Mouse (Mus musculus) liver, embryonic 12.5 days (tissue): ENCODE measurements at regions not wholly inside any gene's neighbourhood (a gene's known extent, or its start where the extent isn't known, plus 50 kb on each side); places are given as distances from the start of the nearest gene placed in this dataset.

Experiments used
- ATAC-seq: fragments of 200-750 bp; cut with Nextera tagmentation; 2 replicates; pipeline ENCODE4 v1.8.0; 2017; ENCODE audit warnings: moderate number of reproducible peaks, mild to moderate bottlenecking, moderate library complexity
- H3K27ac ChIP-seq: fragments of 300-500 bp; sonication (generic); 2 replicates; pipeline ENCODE4 v1.5.1; 2016; ENCODE audit warnings: mild to moderate bottlenecking
- H3K27me3 ChIP-seq: fragments of 300-500 bp; sonication (generic); replicated peaks from 2 replicates; pipeline ENCODE4 v1.6.1; 2016; ENCODE audit warnings: mild to moderate bottlenecking, moderate library complexity
- H3K36me3 ChIP-seq: fragments of 300-500 bp; sonication (generic); 2 replicates; pipeline ENCODE4 v1.6.1; 2016; ENCODE audit warnings: mild to moderate bottlenecking, moderate library complexity
- H3K4me1 ChIP-seq: fragments of 300-500 bp; sonication (generic); 2 replicates; pipeline ENCODE4 v1.6.1; 2016
- H3K4me2 ChIP-seq: fragments of 300-500 bp; sonication (generic); 2 replicates; pipeline ENCODE4 v1.6.1; 2016; ENCODE audit warnings: mild to moderate bottlenecking, moderate library complexity
- H3K4me3 ChIP-seq: fragments of 300-500 bp; sonication (generic); 2 replicates; pipeline ENCODE4 v1.5.1; 2016; ENCODE audit warnings: mild to moderate bottlenecking, moderate library complexity
- H3K9ac ChIP-seq: fragments of 300-500 bp; sonication (generic); 2 replicates; pipeline ENCODE4 v1.6.1; 2016; ENCODE audit warnings: mild to moderate bottlenecking, moderate library complexity
- H3K9me3 ChIP-seq: fragments of 300-500 bp; sonication (generic); replicated peaks from 2 replicates; pipeline ENCODE4 v1.6.1; 2016; ENCODE audit warnings: mild to moderate bottlenecking, moderate library complexity
- WGBS: fragments of 180-500 bp; shearing (Covaris S2); methylation state at CpG from one replicate; pipeline ENCODE4 v1.1.7; 2016; ENCODE audit not compliant: insufficient replicate concordance; 5-methylcytosine and 5-hydroxymethylcytosine counted together

DNA sequence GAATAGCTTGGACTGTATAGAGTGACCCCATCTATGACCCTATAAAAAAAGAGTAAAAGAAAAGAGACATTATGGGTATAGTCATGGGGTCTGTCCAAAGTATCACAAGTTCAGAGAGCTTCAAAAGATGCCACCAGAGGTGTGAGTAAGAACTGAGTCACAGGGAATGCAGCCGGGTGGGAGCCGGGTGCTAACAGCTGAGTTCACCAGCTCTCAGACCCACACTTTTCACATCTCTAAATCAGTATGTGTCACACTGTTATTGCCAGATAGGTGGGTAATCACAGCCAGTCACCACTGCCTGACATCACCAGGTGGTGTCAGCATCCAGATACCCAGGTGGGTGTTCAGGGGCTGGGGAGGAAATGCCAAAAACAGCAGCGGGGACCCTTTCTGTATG is 81.1 kb upstream of the Spred2 start:
- 69% methylated on average over 3 of the region's 3 CpGs for WGBS
- no peak for ATAC-seq
- H3K4me2 ChIP-seq, result no peak overlapping the region

DNA sequence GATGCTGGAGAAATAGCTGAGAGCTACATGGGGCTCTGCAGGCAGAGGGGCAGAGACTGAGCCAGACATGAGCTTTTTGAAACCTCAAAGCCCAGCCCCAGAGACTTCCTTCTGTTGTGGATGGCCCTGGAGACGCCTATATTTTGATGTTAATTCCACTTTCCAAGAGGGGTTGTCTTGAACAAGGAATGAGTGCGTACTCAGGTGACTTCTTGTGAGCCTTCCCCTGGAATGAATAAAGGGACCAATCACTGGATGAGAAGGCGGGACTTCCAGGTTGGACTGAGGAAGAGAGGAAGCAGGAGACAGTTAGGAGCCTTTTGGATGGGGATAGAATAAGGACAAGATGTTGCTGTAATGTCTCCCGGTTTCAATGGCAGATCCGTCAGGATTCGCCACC is 76.3 kb upstream of the Spred2 start:
- Histone ChIP-seq H3K9me3 (no peaks in the 10 kb centered on the region), H3K4me2 (no peak overlapping the region), H3K4me1 (peaks cover 6% of the 10 kb centered on the region; the same call in 1 of the 2 replicates), H3K9ac (no peak overlapping the region), H3K27ac (no peak overlapping the region), H3K27me3 (no peaks in the 10 kb centered on the region), H3K36me3 (no peaks in the 10 kb centered on the region), H3K4me3 (no peak overlapping the region)
- no peak for ATAC-seq
- WGBS, result 73% methylated on average over 6 of the region's 6 CpGs

More for the DNA sequence above, 81.1 kb upstream of the Spred2 start:
- H3K36me3 ChIP-seq, result no peaks in the 10 kb centered on the region
- no peak overlapping the region for H3K27ac ChIP-seq
- H3K27me3 ChIP-seq, result no peaks in the 10 kb centered on the region
- H3K9me3 ChIP-seq, result no peaks in the 10 kb centered on the region
- no peak overlapping the region for H3K4me3 ChIP-seq
- H3K9ac ChIP-seq, result no peak overlapping the region
- H3K4me1 ChIP-seq, result no peaks in the 10 kb centered on the region

DNA sequence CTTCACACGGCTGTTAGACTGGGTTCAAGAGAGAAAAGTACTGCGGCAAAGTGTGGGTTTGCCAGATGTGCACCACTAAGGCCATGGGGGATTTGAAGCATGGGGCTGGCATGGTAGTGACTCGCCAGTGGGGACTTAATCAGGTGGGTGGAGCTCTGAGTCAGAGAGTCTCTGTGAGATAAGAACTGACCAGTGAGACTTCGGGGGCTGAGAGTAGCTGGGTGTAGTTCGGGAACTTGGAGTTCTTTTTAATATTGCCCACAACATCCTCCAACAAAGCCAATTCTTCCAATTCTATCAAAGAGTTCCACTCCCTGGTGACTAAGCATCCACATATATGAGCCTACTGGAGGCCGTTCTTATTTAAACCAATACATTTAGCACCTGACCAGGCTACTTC is 75.8 kb upstream of the Spred2 start:
- Histone ChIP-seq H3K36me3 (no peaks in the 10 kb centered on the region), H3K9me3 (no peaks in the 10 kb centered on the region), H3K27ac (no peak overlapping the region), H3K4me3 (no peak overlapping the region), H3K4me2 (no peak overlapping the region), H3K4me1 (peaks cover 6% of the 10 kb centered on the region; the same call in 1 of the 2 replicates), H3K9ac (no peak overlapping the region), H3K27me3 (0 out of 2 replicates have a peak, but pooled peaks cover 3% of the 10 kb centered on the region)
- 58% methylated on average over 6 of the region's 6 CpGs for WGBS
- ATAC-seq, result no peak

DNA sequence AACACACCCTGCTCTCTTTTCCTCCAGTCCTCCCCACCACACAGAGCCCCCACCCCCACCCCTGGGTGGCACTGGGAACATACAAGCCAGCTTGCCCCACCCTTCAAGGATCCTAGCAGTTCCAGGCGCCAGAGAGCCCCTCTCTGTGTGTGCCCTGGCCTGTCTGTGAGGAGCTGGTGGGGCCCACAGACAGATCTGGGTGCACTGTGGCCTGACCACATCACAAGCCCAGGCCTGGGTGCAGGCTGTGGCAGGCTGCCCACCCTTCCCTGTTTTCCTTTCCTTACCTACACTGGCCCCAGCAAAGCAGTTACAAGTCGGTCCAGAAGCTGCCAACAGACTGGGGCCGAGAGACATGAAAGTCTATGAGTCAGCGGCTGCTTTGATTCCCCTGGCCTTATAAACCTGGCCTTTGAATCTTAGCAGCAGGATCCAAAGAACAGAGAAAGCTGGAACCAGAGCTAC is 74.8 kb upstream of the Spred2 start:
- 0 out of 2 replicates have a peak, but pooled peaks cover 6% of the 10 kb centered on the region for H3K27me3 ChIP-seq
- no peak overlapping the region for H3K27ac ChIP-seq
- no peak overlapping the region for H3K4me3 ChIP-seq
- no peak overlapping the region for H3K4me2 ChIP-seq
- WGBS, result 56% methylated on average over 4 of the region's 4 CpGs
- no peak for ATAC-seq
- H3K9me3 ChIP-seq, result no peaks in the 10 kb centered on the region
- H3K4me1 ChIP-seq, result peaks cover 6% of the 10 kb centered on the region; the same call in 1 of the 2 replicates
- no peak overlapping the region for H3K9ac ChIP-seq
- H3K36me3 ChIP-seq, result no peaks in the 10 kb centered on the region

DNA sequence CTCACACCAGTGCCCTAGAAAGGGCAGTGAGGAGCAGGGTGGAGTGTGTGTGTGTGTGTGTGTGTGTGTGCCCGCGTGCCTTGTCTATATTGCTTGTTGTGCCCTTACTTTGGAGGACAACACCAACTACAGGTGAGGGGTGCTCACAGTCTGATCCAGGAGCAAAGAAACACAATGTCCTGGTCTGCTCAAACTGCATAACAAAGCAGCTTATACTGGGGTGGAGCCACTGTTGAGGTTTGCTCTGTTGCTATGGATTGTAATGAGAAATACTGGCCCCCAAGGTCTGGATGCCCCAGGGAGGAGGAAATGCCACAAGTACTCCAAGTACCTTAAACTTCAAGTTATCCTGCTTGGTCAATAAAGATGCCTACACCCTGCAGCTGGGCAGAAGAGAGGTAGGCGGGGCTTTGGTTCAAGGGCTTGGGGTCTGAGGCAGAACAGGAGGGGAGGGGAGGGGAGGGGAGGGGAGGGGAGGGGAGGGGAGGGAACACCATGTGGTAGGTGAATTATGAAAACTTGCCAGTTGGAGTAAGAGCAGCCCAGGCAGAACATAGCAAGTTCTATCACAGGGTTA is 74.2 kb upstream of the Spred2 start:
- 67% methylated on average over 3 of the region's 3 CpGs for WGBS
- no peak overlapping the region for H3K9ac ChIP-seq
- no peak overlapping the region for H3K27ac ChIP-seq
- H3K36me3 ChIP-seq, result no peaks in the 10 kb centered on the region
- no peaks in the 10 kb centered on the region for H3K9me3 ChIP-seq
- no peak for ATAC-seq
- H3K4me3 ChIP-seq, result no peak overlapping the region
- no peak overlapping the region for H3K4me2 ChIP-seq
- H3K27me3 ChIP-seq, result 0 out of 2 replicates have a peak, but pooled peaks cover 6% of the 10 kb centered on the region
- H3K4me1 ChIP-seq, result peaks cover 6% of the 10 kb centered on the region; the same call in 1 of the 2 replicates

DNA sequence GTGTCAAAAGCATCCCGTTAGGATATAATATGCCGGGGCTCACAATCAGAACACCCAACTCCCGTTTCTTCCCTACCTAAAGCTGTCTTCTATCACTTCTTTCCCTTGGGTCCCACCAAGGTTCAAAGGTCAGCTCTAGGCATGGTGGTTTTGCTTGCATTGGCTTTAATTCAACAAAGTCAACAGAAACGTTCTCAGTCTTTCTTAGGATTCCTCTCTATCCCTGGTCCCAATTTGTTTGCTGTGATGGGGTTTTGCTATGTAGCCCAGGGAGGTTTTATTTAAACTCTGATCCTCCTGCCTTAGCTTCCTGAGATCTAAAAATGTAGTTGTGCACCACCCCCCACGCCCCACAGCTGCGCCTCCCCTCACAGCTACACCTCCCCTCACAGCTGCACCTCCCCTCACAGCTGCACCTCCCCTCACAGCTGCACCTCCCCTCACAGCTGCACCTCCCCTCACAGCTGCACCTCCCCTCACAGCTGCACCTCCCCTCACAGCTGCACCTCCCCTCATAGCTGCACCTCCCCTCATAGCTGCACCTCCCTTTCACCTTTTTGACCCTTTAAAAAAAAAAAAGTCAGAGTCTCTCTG is 73.1 kb upstream of the Spred2 start:
- 0 out of 2 replicates have a peak, but pooled peaks cover 6% of the 10 kb centered on the region for H3K27me3 ChIP-seq
- H3K4me2 ChIP-seq, result no peak overlapping the region
- peaks cover 6% of the 10 kb centered on the region; the same call in 1 of the 2 replicates for H3K4me1 ChIP-seq
- H3K4me3 ChIP-seq, result no peak overlapping the region
- H3K27ac ChIP-seq, result no peak overlapping the region
- ATAC-seq, result no peak
- H3K36me3 ChIP-seq, result no peaks in the 10 kb centered on the region
- no peaks in the 10 kb centered on the region for H3K9me3 ChIP-seq
- WGBS, result 25% methylated on average over 6 of the region's 6 CpGs
- H3K9ac ChIP-seq, result no peak overlapping the region

DNA sequence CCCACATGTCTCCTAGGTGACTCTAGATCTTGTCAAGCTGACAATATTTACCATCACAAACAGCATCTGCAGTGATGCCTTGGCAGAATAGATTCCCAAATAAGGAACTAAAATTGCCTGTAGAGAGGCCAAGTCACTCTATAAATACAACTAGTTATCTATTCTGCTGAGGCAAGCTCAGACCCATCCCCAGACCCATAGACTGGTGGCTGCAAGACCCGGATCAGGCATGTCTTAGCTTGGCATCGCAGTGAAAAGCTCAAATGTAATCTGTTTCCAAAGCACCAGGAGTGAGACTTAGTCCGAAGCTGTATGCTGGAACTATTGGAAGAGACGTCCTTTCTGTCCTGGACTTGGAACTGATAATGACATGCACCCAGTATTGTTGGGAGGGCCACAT is 62.6 kb upstream of the Spred2 start:
- no peak overlapping the region for H3K27ac ChIP-seq
- H3K36me3 ChIP-seq, result no peaks in the 10 kb centered on the region
- WGBS, result 73% methylated on average over 4 of the region's 4 CpGs
- no peaks in the 10 kb centered on the region for H3K9me3 ChIP-seq
- no peak for ATAC-seq
- no peak overlapping the region for H3K4me3 ChIP-seq
- no peak overlapping the region for H3K4me2 ChIP-seq
- no peaks in the 10 kb centered on the region for H3K4me1 ChIP-seq
- no peak overlapping the region for H3K9ac ChIP-seq
- no peaks in the 10 kb centered on the region for H3K27me3 ChIP-seq

DNA sequence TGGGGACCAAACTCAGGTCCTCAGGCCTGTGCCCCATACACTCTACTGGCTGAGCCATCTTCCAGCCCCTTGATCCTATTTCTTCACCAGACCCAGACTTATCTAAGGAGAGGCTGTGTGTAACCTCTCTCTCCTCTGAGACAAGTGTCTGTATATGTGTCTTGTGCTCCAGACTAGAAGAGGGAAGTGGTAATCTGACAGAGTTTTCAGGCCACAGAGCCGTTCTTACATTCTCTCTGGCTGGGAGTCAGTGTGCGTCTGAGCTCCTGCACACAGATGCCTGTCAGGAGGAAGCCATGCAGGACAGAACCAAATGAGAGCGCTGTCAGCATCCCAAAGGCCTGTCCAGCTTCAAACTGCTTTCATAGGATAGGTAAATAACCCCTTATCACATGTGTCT is 60.8 kb upstream of the Spred2 start:
- no peak overlapping the region for H3K4me3 ChIP-seq
- H3K9me3 ChIP-seq, result 0 out of 2 replicates have a peak, but pooled peaks cover 4% of the 10 kb centered on the region
- H3K27ac ChIP-seq, result no peak overlapping the region
- no peaks in the 10 kb centered on the region for H3K27me3 ChIP-seq
- no peak overlapping the region for H3K9ac ChIP-seq
- H3K36me3 ChIP-seq, result no peaks in the 10 kb centered on the region
- no peak for ATAC-seq
- no peaks in the 10 kb centered on the region for H3K4me1 ChIP-seq
- H3K4me2 ChIP-seq, result no peak overlapping the region
- 40% methylated on average over 3 of the region's 3 CpGs for WGBS

DNA sequence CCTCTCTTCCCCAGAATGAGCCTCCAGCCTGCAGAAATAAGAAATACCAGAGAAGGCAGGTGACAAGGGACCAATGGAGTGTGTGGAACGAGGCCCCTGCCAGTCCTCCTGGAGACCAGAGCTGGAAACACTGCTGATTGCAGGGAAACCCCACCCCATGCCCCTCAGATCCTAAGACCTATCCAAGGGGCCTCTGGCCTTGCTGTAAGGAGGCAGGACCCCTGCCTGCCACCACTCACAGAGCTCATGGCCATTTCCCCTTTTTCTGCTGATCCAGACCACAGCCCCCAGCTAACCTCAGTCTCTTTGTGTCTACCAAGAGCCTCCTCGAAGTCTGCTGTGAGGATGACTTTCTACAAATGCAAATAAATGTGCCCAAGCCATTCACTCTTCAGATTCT is 57.9 kb upstream of the Spred2 start:
- Histone ChIP-seq H3K36me3 (no peaks in the 10 kb centered on the region), H3K9ac (no peak overlapping the region), H3K27ac (no peak overlapping the region), H3K4me2 (no peak overlapping the region), H3K4me1 (no peaks in the 10 kb centered on the region), H3K9me3 (0 out of 2 replicates have a peak, but pooled peaks cover 4% of the 10 kb centered on the region), H3K4me3 (no peak overlapping the region), H3K27me3 (no peaks in the 10 kb centered on the region)
- no peak for ATAC-seq
- WGBS, result 23% methylated on average over 2 of the region's 2 CpGs

DNA sequence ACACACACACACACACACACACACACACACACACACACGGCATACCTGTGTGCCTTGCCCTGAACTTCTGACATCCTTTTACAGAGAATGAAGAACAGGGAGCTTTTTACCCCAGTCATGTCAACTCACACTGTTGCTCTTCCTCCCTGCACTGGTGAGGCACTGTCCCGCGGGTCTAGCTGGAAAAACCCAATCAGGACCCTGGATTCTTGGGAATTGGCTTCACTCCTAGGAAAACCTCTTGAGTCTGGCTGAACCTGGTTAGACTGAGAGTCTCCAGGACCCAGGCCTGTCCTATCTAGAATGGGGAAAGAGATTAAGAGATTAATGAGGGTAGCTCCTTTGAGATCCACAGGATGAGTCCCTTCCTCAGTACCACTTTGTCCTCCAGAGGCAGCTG is 54.5 kb upstream of the Spred2 start:
- Histone ChIP-seq H3K4me1 (no peaks in the 10 kb centered on the region), H3K9me3 (0 out of 2 replicates have a peak, but pooled peaks cover 4% of the 10 kb centered on the region), H3K27ac (no peak overlapping the region), H3K4me2 (no peak overlapping the region), H3K9ac (no peak overlapping the region), H3K27me3 (no peaks in the 10 kb centered on the region), H3K4me3 (no peak overlapping the region), H3K36me3 (no peaks in the 10 kb centered on the region)
- ATAC-seq, result no peak
- WGBS, result 65% methylated on average over 3 of the region's 3 CpGs

DNA sequence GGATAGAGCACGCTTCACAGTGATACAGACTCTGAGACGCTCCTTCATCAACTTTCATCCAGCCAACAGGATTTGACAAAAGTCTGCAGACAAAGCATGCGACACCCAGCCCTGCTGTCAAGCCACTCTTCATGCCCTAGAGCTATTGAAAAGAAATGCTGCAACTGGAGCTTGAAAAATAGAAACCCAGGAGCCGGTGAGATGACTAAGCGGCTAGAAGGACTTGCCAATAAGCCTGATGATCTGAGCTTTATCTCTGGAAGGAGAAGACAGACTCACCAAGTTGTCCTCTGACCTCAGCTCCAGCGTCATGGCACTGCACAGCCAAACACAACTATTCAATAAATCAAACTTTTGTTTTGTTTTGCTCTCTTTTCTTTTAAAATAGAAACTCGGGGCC is 54.0 kb upstream of the Spred2 start:
- no peak overlapping the region for H3K4me3 ChIP-seq
- H3K4me2 ChIP-seq, result no peak overlapping the region
- 67% methylated on average over 7 of the region's 7 CpGs for WGBS
- ATAC-seq, result no peak
- H3K36me3 ChIP-seq, result no peaks in the 10 kb centered on the region
- no peaks in the 10 kb centered on the region for H3K27me3 ChIP-seq
- no peaks in the 10 kb centered on the region for H3K4me1 ChIP-seq
- H3K9me3 ChIP-seq, result 0 out of 2 replicates have a peak, but pooled peaks cover 4% of the 10 kb centered on the region
- no peak overlapping the region for H3K27ac ChIP-seq
- no peak overlapping the region for H3K9ac ChIP-seq

DNA sequence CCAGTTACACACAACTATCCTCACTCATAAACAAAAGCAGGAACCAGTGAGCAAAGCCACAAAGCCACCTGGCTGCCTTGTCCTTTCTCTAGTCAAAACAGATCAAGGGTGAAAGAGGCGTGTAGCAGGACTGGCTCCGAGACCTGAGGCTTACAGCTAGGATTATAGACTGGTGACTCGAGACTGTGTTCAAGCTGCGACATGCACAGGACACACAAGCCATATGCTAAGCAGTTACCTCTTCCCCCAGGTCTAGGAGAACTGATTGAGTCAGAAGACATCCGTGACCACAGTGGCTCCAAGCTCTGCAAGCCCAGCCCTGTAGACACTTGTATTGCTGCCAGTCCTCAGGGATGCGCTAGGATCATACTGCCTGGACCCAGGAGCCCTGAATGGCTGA is 50.4 kb upstream of the Spred2 start:
- Histone ChIP-seq H3K4me3 (no peak overlapping the region), H3K4me2 (no peak overlapping the region), H3K9ac (no peak overlapping the region), H3K36me3 (no peaks in the 10 kb centered on the region), H3K9me3 (no peaks in the 10 kb centered on the region), H3K27ac (no peak overlapping the region), H3K27me3 (no peaks in the 10 kb centered on the region), H3K4me1 (no peaks in the 10 kb centered on the region)
- no peak for ATAC-seq
- 67% methylated on average over 6 of the region's 6 CpGs for WGBS
